Mouse (Mus musculus) megakaryocyte, adult 5-6 weeks (primary cell): ENCODE measurements around the gene Spns1. TPM values are rescaled to one million over a fixed set of nuclear protein-coding genes. Genes with fewer than 3 reads are reported as not detected.
"Not testable (repeated sequence)": the region's sequence is repeated elsewhere in the genome, so short reads cannot be mapped to it uniquely, and the experiment has no call there.

Experiments
- ATAC-seq: 2 replicates; pipeline ENCODE4 v1.8.0; 2016; ENCODE audit warnings: mild to moderate bottlenecking, inconsistent platforms; ENCODE audit not compliant: poor library complexity, severe bottlenecking
- total RNA-seq, 2 experiments: library from RNA; stranded (forward) in 1 of 2; stranded (reverse) in 1 of 2; fragments of 153-499, 151-499 nt in 1 of 2; fragments of 221-1000, 200-1000 nt in 1 of 2; gene quantifications; 2 replicates each; pipeline versions ENCODE4 v1.2.3 to v1.2.4; 2015 to 2017

Spns1 gene
- total RNA-seq (2015) (7.9 and 11.5 TPM in 2 replicates), total RNA-seq (2017) (6.8 and 10.6 TPM in 2 replicates)

DNA sequence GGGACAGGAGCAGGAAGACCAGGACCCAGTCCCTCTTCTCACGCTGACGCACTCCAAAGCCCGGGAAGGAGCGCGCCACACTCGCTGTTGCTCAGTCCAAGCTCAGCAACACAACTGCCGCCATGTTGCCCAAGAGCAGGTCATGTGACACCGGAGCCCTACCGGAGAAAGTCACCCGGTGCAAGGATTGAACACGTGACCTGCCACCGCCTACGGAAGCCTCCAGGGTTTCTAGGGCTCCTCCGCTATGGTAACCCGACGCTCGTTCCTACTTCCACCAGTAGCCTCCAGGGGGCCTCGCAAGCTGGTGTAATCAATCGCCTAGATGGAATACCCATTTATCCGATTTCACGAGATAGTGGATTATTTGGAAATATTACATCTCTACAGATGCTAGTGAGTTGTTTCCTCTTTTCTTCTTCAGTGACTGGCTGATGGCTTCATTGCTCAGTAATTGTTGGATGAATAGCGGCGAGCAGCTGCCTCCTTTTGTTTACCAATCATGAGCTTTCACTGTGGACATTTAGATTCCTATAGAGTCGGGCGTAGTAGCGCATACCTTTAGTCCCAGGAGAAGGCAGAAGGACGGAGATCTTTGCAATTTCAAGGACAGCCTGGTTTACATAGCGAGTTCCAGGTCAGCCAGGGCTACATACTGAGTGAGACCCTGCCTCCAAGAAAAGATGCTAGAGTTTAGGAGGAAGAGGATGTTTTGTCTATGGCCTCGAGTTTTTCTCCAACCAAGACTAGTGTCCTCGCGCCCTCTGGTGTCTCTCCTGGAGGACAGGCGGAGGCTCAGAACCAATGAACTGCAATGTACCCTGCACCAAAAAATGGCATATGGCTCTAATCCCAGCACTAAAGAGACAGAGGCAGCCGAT, at the start of gene Spns1:
Spns1 (minus strand) TSS at position 173 of the 881 bp plus-strand sequence.
- peak; percentile 92 for ATAC-seq

DNA sequence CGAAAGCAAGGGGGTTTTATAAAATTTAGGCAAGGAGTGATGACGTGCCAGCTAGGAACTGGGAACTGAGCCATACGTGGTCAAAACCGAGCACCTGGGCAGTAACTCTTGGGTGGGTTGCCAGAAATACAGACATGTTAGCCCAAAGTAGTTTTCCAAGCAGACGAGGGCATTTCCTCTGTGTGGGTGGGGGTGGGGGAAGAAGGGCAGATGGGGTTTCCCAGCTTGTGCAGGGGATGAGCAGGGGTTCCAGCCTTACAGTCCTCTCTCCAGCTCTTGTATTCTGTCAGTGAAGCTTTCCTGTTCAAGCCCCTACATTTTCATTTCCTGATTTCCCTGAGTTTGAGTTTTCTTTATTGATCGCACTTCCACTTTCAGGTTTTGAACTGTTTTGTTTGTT, 46.9 kb upstream of the Spns1 start:
- no peak for ATAC-seq

DNA sequence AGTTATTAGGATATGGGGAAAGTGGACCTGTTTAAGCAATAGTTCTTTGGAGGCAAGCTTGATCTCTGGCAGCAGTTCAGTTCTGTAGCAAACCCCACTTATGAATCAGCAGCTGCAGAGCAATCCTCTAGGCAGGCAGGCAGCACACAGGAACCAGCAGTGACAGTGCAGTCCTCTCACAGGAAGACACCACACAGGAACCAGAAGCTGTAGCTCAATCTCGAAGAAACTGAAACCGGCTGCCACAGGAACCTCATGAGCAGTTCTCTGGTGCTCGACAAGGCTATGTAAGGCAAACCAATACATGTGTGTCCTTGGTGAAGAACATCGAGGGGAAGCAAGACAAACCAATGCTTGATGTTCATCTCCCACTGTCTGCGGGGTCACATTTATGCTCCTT, 44.5 kb upstream of the Spns1 start:
- peak; percentile 30; the same call in 1 of the 2 replicates for ATAC-seq

DNA sequence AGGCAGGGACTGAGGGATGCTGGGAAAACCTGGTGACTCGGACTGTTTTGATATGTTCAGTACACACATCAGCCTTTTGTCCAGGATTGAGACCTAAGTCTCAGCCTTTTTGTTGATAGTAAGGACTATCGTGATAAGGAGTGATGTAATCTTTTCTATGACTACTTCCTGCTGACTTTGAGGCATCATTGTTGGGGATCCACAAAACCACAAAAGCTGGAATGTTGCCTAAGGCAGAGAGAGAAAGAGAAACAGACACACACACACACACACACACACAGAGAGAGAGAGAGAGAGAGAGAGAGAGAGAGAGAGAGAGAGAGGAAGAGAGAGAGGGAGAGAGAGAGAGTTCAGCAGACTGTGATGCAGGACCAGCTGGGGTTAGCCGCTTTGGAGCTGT, 41.2 kb upstream of the Spns1 start:
- ATAC-seq, result no peak

DNA sequence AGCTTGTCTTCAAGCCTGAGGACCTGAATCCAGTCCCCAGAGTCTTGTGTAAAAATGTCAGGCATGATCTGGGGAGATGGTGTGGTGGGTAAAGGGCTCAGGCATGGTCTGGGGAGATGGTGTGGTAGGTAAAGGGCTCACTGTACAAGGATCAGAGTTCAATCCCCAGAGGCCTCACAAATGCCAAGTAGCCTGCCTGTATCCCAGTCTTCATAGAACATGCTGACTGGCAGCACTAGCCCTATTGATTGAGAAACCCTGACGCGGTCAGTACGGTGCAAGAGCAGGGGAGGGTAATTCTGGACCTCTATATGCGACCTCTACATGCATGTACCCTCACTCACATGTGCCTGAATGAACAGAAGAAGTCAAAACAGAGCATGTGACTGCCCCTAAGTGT, 40.4 kb upstream of the Spns1 start:
- no peak for ATAC-seq

DNA sequence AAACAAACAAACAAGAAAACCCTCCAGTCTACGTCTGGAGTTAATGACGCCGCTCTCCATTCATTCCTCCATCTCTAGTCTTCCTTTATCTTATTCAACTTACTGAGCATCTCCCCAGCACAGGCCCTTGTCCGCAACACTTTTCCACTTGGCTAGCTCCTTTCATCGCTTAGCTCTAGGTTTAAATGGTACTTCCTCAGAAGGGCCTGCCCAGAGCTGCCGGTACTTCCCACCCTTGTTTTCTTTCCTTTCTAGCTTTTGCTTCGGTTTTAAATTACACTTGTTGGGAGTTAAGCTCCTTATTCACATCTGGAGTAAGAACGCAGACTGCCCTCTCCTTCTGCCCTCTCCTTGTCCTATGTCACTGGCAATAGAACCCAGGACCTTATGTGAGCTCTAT, 39.8 kb upstream of the Spns1 start:
- no peak for ATAC-seq

DNA sequence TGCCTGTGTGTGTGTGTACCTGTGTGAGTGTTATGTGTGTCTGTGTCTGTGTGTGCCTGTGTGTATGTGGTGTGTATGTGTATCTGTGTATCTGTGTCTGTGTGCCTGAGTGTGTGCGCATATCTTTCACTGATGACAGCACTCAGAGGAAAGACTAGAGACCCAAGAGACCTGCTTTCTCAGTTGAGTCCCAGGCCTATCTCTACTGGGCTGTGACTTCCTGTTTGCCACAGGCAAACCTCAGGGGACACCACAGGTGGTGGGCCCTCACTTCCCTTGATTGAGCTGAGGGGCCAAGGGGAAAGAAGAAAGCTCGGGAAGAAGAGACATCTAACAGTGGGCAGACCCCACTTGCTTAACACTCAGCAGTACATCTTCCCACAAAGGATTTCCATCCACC, 39.4 kb upstream of the Spns1 start:
- peak; percentile 57 for ATAC-seq

DNA sequence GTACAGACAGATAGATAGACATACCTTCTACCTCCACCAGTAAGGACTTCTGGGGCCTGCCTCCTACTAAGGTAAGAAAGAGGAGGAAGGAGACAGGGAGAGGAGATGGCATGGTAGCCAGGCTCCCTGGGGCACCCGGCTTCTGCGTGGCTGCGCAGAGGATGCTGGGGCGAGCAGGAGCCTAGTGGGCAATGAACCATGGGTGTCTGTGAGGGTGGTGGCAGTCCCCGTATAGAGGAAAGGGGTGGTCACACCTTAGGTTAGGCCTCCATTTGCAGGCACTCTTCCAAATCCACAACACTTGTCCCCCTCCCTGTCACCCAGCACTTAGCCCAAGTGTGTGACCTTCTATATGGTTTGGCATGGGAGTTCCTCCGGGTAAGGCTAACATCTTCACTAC, 37.5 kb upstream of the Spns1 start, which contains the start of gene Cd19:
Cd19 (minus strand) TSS at position 165 of the 400 bp plus-strand sequence.
- no peak for ATAC-seq

DNA sequence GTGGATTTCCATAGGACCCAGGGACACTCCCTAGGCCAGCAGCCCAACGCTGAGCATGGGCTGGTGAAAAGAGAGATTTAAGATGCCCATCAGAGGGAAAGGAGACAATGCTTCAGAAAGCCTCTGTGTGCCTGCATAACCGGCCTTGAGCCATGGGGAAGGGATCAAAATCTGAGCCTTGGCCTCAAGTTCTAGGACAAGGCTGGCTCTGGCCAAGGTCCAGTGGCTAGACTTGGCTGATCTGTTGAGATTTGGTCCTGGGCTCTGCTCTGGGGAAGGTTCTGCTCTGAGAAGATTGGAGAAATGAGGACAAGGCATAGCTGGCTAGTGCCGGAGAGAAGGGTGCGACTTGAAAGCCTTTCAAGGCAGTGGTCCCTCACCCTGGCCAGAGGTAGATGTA, 33.8 kb upstream of the Spns1 start:
- ATAC-seq, result no peak

DNA sequence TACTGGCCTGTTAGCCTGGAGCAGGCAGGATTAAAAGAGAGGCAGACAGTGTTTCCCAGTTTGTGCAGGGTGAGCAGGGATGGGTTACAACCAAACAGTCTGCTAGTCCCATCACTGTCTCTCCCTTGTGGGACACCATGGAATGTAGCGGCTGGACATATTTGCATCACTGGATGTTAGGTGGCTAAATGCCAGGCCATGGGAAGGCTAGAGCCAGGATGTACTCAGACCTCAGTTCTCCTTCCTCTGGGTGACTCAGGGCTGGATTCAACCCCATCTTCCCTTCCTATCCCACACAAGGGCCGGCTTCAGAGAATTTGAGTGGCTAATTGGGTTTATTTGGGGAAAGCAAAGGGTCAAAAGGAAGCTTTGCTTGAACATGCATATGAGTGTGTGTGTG, 31.4 kb upstream of the Spns1 start:
- no peak for ATAC-seq

DNA sequence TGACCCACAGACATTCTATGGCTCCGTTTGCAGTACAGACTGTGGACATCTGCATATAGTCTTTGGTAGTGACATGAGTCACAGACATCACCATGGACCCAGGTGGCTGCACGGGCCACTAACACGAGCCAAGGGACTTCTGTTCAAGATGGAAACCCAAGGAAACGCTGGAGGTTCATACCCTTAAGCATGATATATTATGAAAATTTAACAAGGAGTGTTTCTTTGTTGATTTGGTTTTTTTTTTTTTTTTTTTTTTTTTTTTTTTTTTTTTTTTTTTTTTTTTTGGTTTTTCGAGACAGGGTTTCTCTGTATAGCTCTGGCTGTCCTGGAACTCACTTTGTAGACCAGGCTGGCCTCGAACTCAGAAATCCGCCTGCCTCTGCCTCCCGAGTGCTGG, 25.3 kb upstream of the Spns1 start:
- ATAC-seq, result not testable (repeated sequence)

DNA sequence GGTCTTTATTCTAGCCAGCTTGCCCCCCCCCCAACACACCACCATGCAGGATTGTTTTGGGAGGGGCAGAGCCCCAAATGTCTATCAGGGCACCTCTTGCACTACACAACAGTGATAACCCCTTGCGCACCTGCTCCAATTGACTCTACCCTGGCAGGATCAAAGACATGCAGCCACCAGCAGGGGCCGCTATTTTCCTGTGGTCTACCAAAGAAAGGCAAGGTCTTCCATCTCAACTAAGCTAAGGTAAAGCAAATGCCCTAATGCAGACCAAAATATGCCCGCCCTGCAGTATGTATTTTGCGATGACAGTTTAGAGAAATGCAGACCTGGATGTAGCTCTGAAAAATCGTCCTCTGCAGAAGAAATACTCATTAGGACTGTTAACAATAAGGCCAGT, 22.3 kb upstream of the Spns1 start:
- ATAC-seq, result peak; percentile 50

DNA sequence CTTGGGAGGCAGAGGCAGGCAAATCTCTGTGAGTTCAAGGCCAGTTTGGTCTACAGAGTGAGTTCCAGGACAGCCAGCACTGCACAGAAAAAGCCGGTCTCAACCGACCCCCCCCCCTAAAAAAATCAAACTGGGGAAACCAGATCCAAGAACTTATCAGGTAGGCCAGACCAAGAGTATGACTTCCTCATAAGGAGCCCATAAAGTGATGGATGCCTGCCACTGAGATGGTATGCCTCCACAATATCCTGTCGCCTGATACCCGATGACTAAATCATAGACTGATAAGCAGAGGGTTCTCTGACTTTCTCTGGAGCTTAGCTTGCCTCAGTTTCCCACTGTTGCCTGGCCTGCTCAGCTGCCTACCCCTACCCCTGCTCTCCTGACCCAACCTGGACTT, 20.6 kb upstream of the Spns1 start:
- no peak for ATAC-seq

DNA sequence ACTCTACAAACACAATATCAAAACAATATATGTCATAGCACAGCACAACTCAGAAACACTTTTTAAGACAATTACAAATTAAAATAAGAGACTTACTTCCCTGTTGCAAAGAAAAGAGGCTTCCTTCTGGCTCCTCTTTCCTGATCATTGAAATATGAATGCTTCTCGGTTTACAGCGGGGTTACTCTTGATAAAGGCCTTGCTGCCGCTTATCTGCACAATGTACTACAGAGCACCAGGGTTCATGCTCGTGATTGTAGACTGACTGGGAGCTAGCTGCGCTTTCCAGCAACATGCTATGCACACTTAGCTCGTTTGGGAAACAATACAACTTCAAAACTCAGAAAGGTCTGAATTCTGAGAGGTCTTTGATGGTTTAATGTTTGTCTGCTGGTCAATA, 20.0 kb upstream of the Spns1 start:
- no peak for ATAC-seq

DNA sequence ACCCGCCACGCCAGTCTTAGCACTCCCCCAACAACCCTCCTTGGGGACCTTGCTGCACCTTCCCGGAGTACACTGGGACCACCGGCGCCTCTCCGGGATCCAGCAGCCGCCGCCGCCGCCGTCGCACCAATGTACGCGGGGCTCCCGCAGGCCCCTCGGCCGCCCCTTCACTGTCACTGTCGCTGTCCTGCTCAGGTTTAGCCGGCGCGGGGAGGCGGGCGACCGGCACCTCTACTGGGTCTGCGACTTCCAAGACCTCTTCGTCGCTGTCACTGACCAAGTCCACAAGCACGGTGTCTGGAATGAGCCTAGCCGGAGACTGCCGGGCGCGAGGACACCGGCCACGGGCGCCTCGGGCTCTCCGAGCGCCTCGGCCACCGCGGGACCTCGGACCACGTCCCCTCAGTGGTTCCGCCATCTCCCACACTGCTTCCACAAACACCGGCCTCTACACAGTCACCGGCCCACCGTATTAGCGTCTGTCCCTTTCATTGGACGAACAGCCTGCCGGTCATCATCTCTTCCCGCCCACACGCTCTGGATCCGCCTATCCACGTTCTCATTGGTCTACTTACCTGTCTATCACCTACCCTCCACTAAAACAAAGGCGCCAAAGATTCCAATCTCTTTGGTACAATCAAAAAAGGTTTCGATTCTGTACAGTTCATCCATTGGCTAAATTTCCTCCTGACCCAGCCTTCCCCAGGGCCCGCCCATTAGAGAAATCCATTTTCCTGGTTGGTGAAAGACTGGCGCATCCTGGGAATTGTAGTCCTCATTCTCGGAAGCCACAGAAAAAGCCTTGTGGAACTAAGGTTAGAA, 19.3 kb upstream of the Spns1 start, which contains the start of gene Nfatc2ip:
Nfatc2ip (minus strand) TSS at position 440 of the 822 bp plus-strand sequence.
- ATAC-seq, result peak; percentile 99

DNA sequence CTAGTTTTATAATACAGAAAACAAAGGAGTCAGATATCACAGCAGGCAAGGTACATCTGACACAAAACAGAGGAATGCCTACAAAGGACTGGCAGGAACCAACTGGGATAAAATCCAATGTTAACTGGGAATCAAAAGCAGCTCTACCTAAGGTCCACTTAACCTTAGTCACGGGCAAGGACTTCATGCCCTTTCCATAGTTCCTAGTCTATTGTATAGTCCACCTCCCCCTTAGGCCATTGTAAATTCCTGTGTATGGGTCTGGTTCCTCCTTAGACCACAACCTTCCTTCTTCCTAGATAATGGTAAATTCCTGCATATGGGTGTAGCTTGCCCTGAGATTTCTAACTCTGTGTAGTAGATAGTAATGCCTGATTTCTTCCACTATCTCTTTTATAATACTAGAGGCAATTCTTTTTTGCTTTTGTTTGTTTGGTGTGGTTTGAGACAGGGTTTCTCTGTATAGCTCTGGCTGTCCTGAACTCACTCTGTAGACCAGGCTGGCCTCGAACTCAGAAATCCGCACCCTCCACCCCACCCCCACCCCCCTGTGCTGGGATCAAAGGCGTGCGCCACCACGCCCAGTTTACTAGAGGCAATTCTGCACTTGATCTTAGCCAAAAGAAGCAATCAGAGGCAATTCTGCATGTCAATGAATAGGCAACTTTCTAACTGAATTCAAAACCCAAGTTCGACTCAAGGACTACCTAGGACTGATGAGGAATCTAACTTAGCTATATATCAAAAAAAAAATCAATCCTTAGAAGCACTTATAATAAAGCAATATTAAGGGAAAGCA, 15.0 kb upstream of the Spns1 start:
- ATAC-seq, result not testable (repeated sequence)

DNA sequence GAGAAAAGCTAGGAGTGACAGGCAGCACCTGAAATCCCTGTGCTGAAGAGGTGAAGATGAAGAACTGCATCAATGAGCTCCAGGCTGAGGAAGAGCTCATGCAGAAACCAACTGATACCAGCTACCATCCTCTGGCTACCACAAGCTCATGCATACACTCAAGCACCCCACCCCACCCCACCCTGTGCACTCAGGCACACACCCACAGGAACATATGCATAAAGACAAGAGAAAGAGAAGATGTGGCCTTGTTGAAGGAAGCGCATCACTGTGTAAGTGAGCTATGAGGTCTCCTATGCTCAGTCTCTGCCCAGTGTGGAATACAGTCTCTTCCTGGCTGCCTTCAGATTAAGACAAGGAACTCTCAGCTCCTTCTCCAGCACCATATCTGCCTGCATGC, 10.9 kb upstream of the Spns1 start:
- no peak for ATAC-seq

DNA sequence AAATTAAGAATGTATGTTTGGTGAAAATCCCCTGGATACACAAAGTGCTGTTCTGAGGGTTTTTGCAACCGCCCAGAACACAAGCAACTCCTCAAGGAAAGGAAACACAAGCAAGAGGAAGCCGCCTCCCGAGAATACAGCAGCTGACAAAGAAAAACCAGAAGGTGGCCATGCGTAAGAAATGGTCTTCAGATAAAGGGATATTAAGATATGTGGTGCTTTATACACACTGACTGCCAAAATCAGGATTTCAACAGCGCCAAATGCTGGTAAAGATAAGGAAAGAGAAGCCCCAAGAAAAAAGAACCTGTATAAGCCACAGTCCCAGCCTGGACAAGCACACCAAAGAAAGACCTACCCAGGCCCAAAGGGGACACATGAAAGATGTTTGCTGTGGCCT, 6.3 kb upstream of the Spns1 start:
- no peak for ATAC-seq

DNA sequence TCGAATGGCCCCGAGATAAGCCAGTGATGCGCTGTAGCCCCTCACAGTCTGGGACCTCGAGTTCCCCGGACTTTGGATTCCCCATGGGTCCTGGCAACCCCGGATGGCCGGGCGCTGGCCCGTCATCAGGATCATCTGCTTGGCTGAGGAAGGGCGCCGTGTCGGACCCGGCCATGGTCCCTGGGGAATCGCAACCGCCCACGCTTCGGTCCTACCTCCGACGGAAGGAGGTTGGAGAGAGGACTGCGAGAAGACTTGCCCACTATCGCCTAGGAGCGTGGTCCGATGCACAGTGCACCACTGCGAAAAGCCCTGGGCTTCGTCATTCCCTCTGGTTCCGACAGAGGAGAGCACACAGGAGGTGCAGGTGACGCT, 360 bp downstream of the Spns1 start:
- peak; percentile 22; the same call in 1 of the 2 replicates for ATAC-seq

DNA sequence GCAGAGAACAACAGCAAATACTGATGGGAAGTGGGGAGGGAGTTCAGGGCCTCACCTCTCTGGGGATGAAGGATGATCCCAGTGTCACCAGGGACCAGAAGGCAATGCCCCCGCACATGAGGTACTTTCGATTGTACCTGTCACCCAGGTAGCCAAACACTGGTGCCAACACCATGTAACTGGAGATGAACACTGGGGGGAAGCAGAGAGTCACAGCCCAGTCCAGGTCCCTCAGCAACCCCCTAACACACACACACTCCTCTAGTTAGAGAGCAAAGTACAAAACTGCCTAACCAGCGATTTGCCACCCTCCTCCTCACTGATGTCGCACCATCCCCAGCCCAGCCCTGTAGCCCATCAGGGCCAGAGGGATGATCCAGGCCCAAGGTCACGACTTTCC, 2.2 kb downstream of the Spns1 start:
- ATAC-seq, result no peak

DNA sequence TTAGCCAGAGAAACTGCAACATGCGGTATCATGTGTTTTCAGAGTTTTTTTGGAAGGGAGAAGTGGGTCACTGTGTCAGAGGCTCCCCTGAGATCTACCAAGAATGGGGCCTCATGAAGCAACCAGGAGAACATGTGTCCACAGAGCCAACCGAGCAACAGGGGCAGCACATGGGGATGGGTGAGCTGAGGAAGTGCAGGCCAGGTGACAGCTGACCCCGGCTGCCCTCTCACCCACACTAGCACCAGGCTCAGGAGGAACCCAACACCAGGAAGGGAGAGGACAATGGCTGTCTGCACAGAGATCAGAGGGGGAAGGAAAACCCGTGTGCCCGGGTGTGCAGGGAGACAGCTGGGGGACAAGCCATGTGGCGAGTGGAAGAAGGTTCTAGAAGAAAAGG, 2.7 kb downstream of the Spns1 start:
- no peak for ATAC-seq
